Mouse (Mus musculus): ENCODE results near the gene Rpl36. TPM values are rescaled to one million over a fixed set of nuclear protein-coding genes. Genes with fewer than 3 reads are reported as not detected.

The Rpl36 gene
- polyA plus RNA-seq, 1 experiment: 4,005 TPM

GRCm38 (mm10) chr17:56656171-56656570 is 43.0 kb downstream of the Rpl36 start:
- TF ChIP-seq USF1 (IDR thresholded peaks at IDR 0.05; ENCODE audit: low read depth) (no peak), CTCF (IDR thresholded peaks at IDR 0.05; ENCODE audit: control insufficient read depth, insufficient read depth, insufficient read length) (no peak), MAX (IDR thresholded peaks at IDR 0.05) (no peak), MYOD1 (IDR thresholded peaks at IDR 0.05; ENCODE audit: control insufficient read depth, insufficient read length, low read depth) (no peak), CEBPB (IDR thresholded peaks at IDR 0.05; ENCODE audit: low read depth) (no peak), MYOG (IDR thresholded peaks at IDR 0.05; ENCODE audit: control insufficient read depth, extremely low read depth, insufficient read length) (no peak), FOSL1 (IDR thresholded peaks at IDR 0.05; ENCODE audit: insufficient read depth, low read length, poor library complexity, severe bottlenecking) (no peak)
- Histone ChIP-seq H3K36me3 (ENCODE audit: control insufficient read depth, insufficient read depth) (no peaks in the 10 kb centered on the region), H3K79me3 (ENCODE audit: low read depth) (no peaks in the 10 kb centered on the region), H3K27me3 (ENCODE audit: control insufficient read depth, insufficient read depth, insufficient read length) (peaks cover 5% of the 10 kb centered on the region), H3K4me3 (ENCODE audit: insufficient read depth, poor library complexity, severe bottlenecking) (no peak overlapping the region), H3K79me2 (ENCODE audit: control insufficient read depth, insufficient read depth) (no peaks in the 10 kb centered on the region), H3ac (ENCODE audit: control insufficient read depth, insufficient read length, low read depth) (no peak overlapping the region)

GRCm38 (mm10) chr17:56663659-56664058 is 50.4 kb downstream of the Rpl36 start:
- Histone ChIP-seq H3K79me3 (ENCODE audit: low read depth) (no peaks in the 10 kb centered on the region), H3K36me3 (ENCODE audit: control insufficient read depth, insufficient read depth) (no peaks in the 10 kb centered on the region), H3K27me3 (ENCODE audit: control insufficient read depth, insufficient read depth, insufficient read length) (no peaks in the 10 kb centered on the region), H3K4me3 (ENCODE audit: insufficient read depth, poor library complexity, severe bottlenecking) (no peak overlapping the region), H3ac (ENCODE audit: control insufficient read depth, insufficient read length, low read depth) (no peak overlapping the region), H3K79me2 (ENCODE audit: control insufficient read depth, insufficient read depth) (no peaks in the 10 kb centered on the region)
- no peak for TF ChIP-seq FOSL1 (IDR thresholded peaks at IDR 0.05; ENCODE audit: insufficient read depth, low read length, poor library complexity, severe bottlenecking)
- no peak for TF ChIP-seq MYOD1 (IDR thresholded peaks at IDR 0.05; ENCODE audit: control insufficient read depth, insufficient read length, low read depth)
- TF ChIP-seq USF1 (IDR thresholded peaks at IDR 0.05; ENCODE audit: low read depth): no peak
- no peak for TF ChIP-seq CEBPB (IDR thresholded peaks at IDR 0.05; ENCODE audit: low read depth)
- TF ChIP-seq MYOG (IDR thresholded peaks at IDR 0.05; ENCODE audit: control insufficient read depth, extremely low read depth, insufficient read length): no peak
- TF ChIP-seq MAX (IDR thresholded peaks at IDR 0.05): no peak
- no peak for TF ChIP-seq CTCF (IDR thresholded peaks at IDR 0.05; ENCODE audit: control insufficient read depth, insufficient read depth, insufficient read length)

Other genes with a start within 250 kb of the Rpl36 start
- gene Ptprs, start 136.9 kb upstream of the Rpl36 start, polyA plus RNA-seq (2012; fragmentation: generic; extraction: Trizol): 56.8 TPM
- gene Znrf4, start 101.0 kb upstream of the Rpl36 start, polyA plus RNA-seq (2012; fragmentation: generic; extraction: Trizol): not detected
- 0.09 TPM for gene Gm20219, start 59.0 kb upstream of the Rpl36 start, polyA plus RNA-seq (2012; fragmentation: generic; extraction: Trizol)
- gene Safb2, start 28.8 kb upstream of the Rpl36 start, polyA plus RNA-seq (2012; fragmentation: generic; extraction: Trizol): 45.1 TPM
- gene Safb, start 28.6 kb upstream of the Rpl36 start, polyA plus RNA-seq (2012; fragmentation: generic; extraction: Trizol): 69.7 TPM
- gene 2410015M20Rik, start 3.6 kb upstream of the Rpl36 start, polyA plus RNA-seq (2012; fragmentation: generic; extraction: Trizol): 250 TPM
- 120 TPM for gene Lonp1, start 13.5 kb downstream of the Rpl36 start, polyA plus RNA-seq (2012; fragmentation: generic; extraction: Trizol)
- 0.07 TPM for gene Catsperd, start 14.7 kb downstream of the Rpl36 start, polyA plus RNA-seq (2012; fragmentation: generic; extraction: Trizol)
- 107 TPM for gene Ranbp3, start 59.9 kb downstream of the Rpl36 start, polyA plus RNA-seq (2012; fragmentation: generic; extraction: Trizol)
- 312 TPM for gene Ndufa11, start 104.4 kb downstream of the Rpl36 start, polyA plus RNA-seq (2012; fragmentation: generic; extraction: Trizol)
- 4.5 TPM for gene Vmac, start 104.6 kb downstream of the Rpl36 start, polyA plus RNA-seq (2012; fragmentation: generic; extraction: Trizol)
- gene Nrtn, start 144.1 kb downstream of the Rpl36 start, polyA plus RNA-seq (2012; fragmentation: generic; extraction: Trizol): 0.67 TPM
- gene Dus3l, start 151.3 kb downstream of the Rpl36 start, polyA plus RNA-seq (2012; fragmentation: generic; extraction: Trizol): 40.1 TPM
- 0.47 TPM for gene Prr22, start 156.8 kb downstream of the Rpl36 start, polyA plus RNA-seq (2012; fragmentation: generic; extraction: Trizol)
- 2.6 TPM for gene Rfx2, start 217.6 kb downstream of the Rpl36 start, polyA plus RNA-seq (2012; fragmentation: generic; extraction: Trizol)

All from C2C12 (cell line).